Mouse (Mus musculus) ES-E14 (cell line): Measurements from ENCODE around the gene Hist1h2ao.
"Not testable (repeated sequence)": the region's sequence is repeated elsewhere in the genome, so short reads cannot be mapped to it uniquely, and the experiment has no call there.

ENCODE experiments used
- HCFC1 ChIP-seq: IDR thresholded peaks from 2 replicates; pipeline ENCODE4 v1.6.1; 2012; ENCODE audit warnings: low read length, inconsistent platforms, borderline replicate concordance; ENCODE audit not compliant: insufficient read depth
- MAFK ChIP-seq: IDR thresholded peaks from 2 replicates; pipeline ENCODE4 v1.6.1; 2014; ENCODE audit warnings: mild to moderate bottlenecking, low read depth, low read length, inconsistent platforms; ENCODE audit not compliant: insufficient read depth
- ZNF384 ChIP-seq: IDR thresholded peaks from 2 replicates; pipeline ENCODE4 v1.6.1; 2012; ENCODE audit warnings: low read depth, low read length, inconsistent platforms

- TF ChIP-seq ZNF384, HCFC1, MAFK: not testable (repeated sequence)
Observed at GRCm38 (mm10) chr13:21831418-21832394, 21.4 kb downstream of the Hist1h2ao start, which contains the start of gene Hist1h4n.
